Mouse (Mus musculus) embryonic facial prominence, embryonic 11.5 days (tissue): ENCODE results near the gene Tead4. TPM values are rescaled to one million over a fixed set of nuclear protein-coding genes. Genes with fewer than 3 reads are reported as not detected.

Source experiments
- ATAC-seq: fragments of 200-750 bp; cut with Nextera tagmentation; replicated peaks from 2 replicates; pipeline ENCODE4 v1.8.0; 2017; ENCODE audit warnings: low read depth; ENCODE audit not compliant: insufficient number of reproducible peaks, low FRiP score, low TSS enrichment
- DNase-seq: peaks from one replicate; pipeline ENCODE4 v3.0.0-alpha.2; 2015; ENCODE audit warnings: low spot score
- H3K27ac ChIP-seq: fragments of 300-500 bp; sonication (generic); replicated peaks from 2 replicates; pipeline ENCODE4 v1.5.1; 2014; ENCODE audit warnings: mild to moderate bottlenecking, low read depth, low read length, control low read depth
- H3K27me3 ChIP-seq: fragments of 300-500 bp; sonication (generic); 2 replicates; pipeline ENCODE4 v1.6.1; 2014; ENCODE audit warnings: mild to moderate bottlenecking, low read length, moderate library complexity, mixed read lengths; ENCODE audit not compliant: control insufficient read depth, insufficient read depth
- H3K36me3 ChIP-seq: fragments of 300-500 bp; sonication (generic); replicated peaks from 2 replicates; pipeline ENCODE4 v1.6.1; 2014; ENCODE audit warnings: low read depth, mild to moderate bottlenecking, low read length, moderate library complexity, mixed read lengths; ENCODE audit not compliant: control insufficient read depth, insufficient read depth
- H3K4me1 ChIP-seq: fragments of 300-500 bp; sonication (generic); 2 replicates; pipeline ENCODE4 v1.6.1; 2014; ENCODE audit warnings: low read length, mixed read lengths; ENCODE audit not compliant: control insufficient read depth, insufficient read depth
- H3K4me2 ChIP-seq: fragments of 300-500 bp; sonication (generic); 2 replicates; pipeline ENCODE4 v1.6.1; 2014; ENCODE audit warnings: low read depth, mild to moderate bottlenecking, control low read depth, low read length, moderate library complexity
- H3K4me3 ChIP-seq: fragments of 300-500 bp; sonication (generic); 2 replicates; pipeline ENCODE4 v1.5.1; 2014; ENCODE audit warnings: low read depth, low read length, control low read depth
- H3K9ac ChIP-seq: fragments of 300-500 bp; sonication (generic); replicated peaks from 2 replicates; pipeline ENCODE4 v1.6.1; 2014; ENCODE audit warnings: mild to moderate bottlenecking, control low read depth, low read length
- H3K9me3 ChIP-seq: fragments of 300-500 bp; sonication (generic); replicated peaks from 2 replicates; pipeline ENCODE4 v1.6.1; 2016; ENCODE audit warnings: mild to moderate bottlenecking, low read length, inconsistent platforms, mixed read lengths; ENCODE audit not compliant: control insufficient read depth
- WGBS: fragments of 180-500 bp; shearing (Covaris S2); extraction: QIAGEN DNeasy Blood & Tissue Kit; methylation state at CpG from one replicate; pipeline ENCODE4 v1.1.7; 2014; 5-methylcytosine and 5-hydroxymethylcytosine counted together
- polyA plus RNA-seq: library from polyadenylated mRNA; unstranded; fragments of >200 nt; fragmentation: Nextera tagmentation; extraction: Ambion mirVana; gene quantifications from 2 replicates; pipeline ENCODE4 v1.2.1, GENCODE M21; 2014

The Tead4 gene
- polyA plus RNA-seq, 1 experiment from 2014 or later: 1.4 TPM

DNA sequence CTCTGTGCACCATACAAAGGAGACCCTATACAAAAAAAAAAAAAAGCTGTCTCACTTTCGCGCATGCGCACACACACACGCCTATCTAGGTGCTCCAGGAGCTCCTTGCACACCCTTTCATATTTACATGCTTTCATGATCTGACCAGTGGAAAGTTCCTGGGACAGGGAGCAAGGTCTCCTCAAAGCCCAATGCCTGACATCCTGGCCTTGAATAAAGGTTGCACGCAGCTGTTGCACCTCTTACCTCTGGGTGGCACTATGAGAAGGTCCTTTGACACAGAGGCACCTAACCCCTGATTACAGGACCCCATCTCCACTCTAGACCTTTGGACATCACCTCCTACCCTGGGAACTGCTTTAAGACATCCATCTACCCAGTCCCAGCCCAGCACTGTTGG is 121.4 kb downstream of the Tead4 start:
- ATAC-seq (no peak), DNase-seq (no peak)
- Histone ChIP-seq H3K27ac (no peak overlapping the region), H3K4me3 (no peak overlapping the region), H3K4me1 (no peaks in the 10 kb centered on the region), H3K9ac (no peak overlapping the region), H3K9me3 (no peaks in the 10 kb centered on the region), H3K4me2 (no peak overlapping the region), H3K27me3 (no peaks in the 10 kb centered on the region), H3K36me3 (no peaks in the 10 kb centered on the region)
- WGBS: 68% methylated on average over 5 of the region's 5 CpGs

DNA sequence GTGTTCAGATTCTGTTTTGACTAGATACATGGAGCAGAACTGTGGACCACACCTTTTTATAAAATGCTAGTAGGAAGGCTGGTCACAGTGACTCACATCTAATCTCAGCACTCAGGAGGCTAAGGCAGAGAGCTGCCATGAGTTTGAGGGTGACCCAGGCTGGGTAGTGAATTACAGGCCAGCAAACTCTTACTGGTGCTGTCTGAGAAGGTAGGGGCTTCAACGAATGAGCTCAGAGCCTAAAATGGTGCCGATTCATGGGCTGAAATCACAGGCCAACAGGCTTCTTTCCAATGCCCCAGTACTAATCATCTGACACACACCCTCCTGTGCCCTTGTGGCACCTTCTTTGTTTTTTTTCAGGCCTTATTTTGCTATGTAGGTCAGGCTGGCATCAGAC is 121.9 kb downstream of the Tead4 start:
- Histone ChIP-seq H3K9ac (no peak overlapping the region), H3K4me2 (no peak overlapping the region), H3K27ac (no peak overlapping the region), H3K4me1 (no peaks in the 10 kb centered on the region), H3K36me3 (no peaks in the 10 kb centered on the region), H3K4me3 (no peak overlapping the region), H3K27me3 (no peaks in the 10 kb centered on the region), H3K9me3 (no peaks in the 10 kb centered on the region)
- WGBS: 74% methylated on average over 2 of the region's 2 CpGs
- DNase-seq (no peak), ATAC-seq (no peak)

Other genes starting within 250 kb of the Tead4 start
- 63.9 and 71.7 TPM in 2 replicates for gene Tspan9, start 157.2 kb downstream of the Tead4 start, polyA plus RNA-seq
- gene Tulp3, start 55.0 kb upstream of the Tead4 start, polyA plus RNA-seq: 16.6 and 18.2 TPM in 2 replicates
- 172 and 174 TPM in 2 replicates for gene Rhno1, start 62.1 kb upstream of the Tead4 start, polyA plus RNA-seq
- 40.7 and 43.4 TPM in 2 replicates for gene Foxm1, start 62.1 kb upstream of the Tead4 start, polyA plus RNA-seq
- 0.31 and 0.36 TPM in 2 replicates for gene Tex52, start 74.6 kb upstream of the Tead4 start, polyA plus RNA-seq
- not detected in 2 replicates for gene Gm44596, start 74.7 kb upstream of the Tead4 start, polyA plus RNA-seq
- gene Nrip2, start 98.5 kb upstream of the Tead4 start, polyA plus RNA-seq: 1.6 and 2.0 TPM in 2 replicates
- gene Itfg2, start 124.1 kb upstream of the Tead4 start, polyA plus RNA-seq: 26.9 and 28.1 TPM in 2 replicates
- 612 and 615 TPM in 2 replicates for gene Fkbp4, start 137.9 kb upstream of the Tead4 start, polyA plus RNA-seq
- not detected in 2 replicates for gene Pzp, start 225.9 kb upstream of the Tead4 start, polyA plus RNA-seq